ENCODE assay signal across 15 mouse cellular contexts in the genomic region with DNA sequence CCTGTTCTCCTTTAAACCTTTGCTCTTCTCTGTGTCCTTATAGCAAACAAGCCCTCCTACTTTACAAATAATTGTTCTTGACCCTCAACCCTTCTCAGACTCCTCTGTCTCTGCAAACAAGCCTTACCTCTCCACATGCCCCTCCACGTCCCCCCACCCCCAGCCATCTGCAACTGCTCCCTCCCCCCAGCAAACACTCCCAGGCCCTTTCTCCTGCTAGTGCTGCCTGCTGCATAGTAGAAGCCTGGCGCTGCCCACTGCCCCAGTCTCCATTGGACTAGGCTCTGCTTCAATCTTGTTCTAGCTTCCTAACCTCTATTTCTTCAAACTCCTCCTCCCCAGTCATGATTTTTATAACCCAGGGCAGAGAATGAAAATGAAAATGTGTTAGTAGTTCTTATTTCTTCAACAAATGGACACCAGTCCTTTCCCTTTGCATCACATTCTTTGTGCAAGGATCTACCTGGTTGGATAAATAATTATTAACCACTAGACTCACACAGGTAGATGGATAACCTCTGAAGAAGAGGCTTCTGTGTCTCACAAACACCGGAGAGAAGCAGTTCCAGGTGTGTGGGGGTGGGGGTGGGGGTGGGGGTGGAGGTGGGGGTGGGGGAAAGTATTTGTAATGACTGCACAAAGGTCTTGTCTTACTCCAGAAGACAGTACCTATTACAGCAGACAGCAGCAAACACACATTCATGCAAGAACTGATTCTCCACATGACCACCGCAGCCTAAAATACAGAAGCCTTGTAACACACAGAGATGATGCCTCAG.
DNase-seq lines count a peak whose midpoint lies in the region; ATAC-seq and TF ChIP-seq lines count a peak whose summit lies in the region.
"Had no signal": no experiment of that assay in that cellular context is flagged by ENCODE, and none has a peak within 500 bp of the region (broad histone marks: within the 10 kb centered on the region; RNA-seq: fewer than 3 reads in every experiment).

No protein-coding gene starts in this region.

- 0 out of 2 replicates have a peak, but pooled peaks cover 7% of the 10 kb centered on the region for H3K36me3 ChIP-seq in heart, embryonic 14.5 days (ENCODE audit: control insufficient read depth, insufficient read depth, low read length)
- H3K36me3 ChIP-seq in midbrain, embryonic 11.5 days (ENCODE audit: control insufficient read depth, insufficient read depth, low read length) = no peaks in the 10 kb centered on the region
- no peaks in the 10 kb centered on the region for H3K36me3 ChIP-seq in midbrain, embryonic 16.5 days (ENCODE audit: control insufficient read depth, insufficient read depth, low read length)
- no peaks in the 10 kb centered on the region for H3K36me3 ChIP-seq in limb, embryonic 14.5 days (ENCODE audit: control insufficient read depth, insufficient read depth, low read length)
- H3K36me3 ChIP-seq: forebrain, embryonic 12.5 days; neural tube, embryonic 12.5 days had no signal

- H3K9ac ChIP-seq in heart, embryonic 14.5 days (ENCODE audit: low read length) = peak overlapping the region; percentile 8; the same call in 1 of the 2 replicates
- H3K9ac ChIP-seq in midbrain, embryonic 11.5 days (ENCODE audit: low read length) = no peak overlapping the region
- H3K9ac ChIP-seq in midbrain, embryonic 16.5 days (ENCODE audit: low read depth, low read length) = no peak overlapping the region
- no peak overlapping the region for H3K9ac ChIP-seq in limb, embryonic 14.5 days (ENCODE audit: low read depth, low read length, severe bottlenecking)
- H3K9ac ChIP-seq: forebrain, embryonic 12.5 days; neural tube, embryonic 12.5 days had no signal

- no peak for DNase-seq in heart, postnatal 25 days (ENCODE audit: low spot score)
- peak; percentile 41 for DNase-seq in midbrain, embryonic 11.5 days (ENCODE audit: low spot score, missing footprints)
- no peak for DNase-seq in limb, embryonic 14.5 days (ENCODE audit: low spot score)
- no peak for DNase-seq in B cell, adult 2 months
- DNase-seq in adrenal gland, postnatal 14 days = no peak
- no peak for DNase-seq in spleen, postnatal 14 days (ENCODE audit: low spot score in 2 of 2)
- DNase-seq: cerebellum, adult 9-10 months; gastrocnemius, postnatal 10 days; kidney, adult 9 months had no signal

- 62% methylated on average over 4 of the region's 4 CpGs for WGBS in heart, embryonic 14.5 days
- 43% methylated on average over 4 of the region's 4 CpGs for WGBS in midbrain, embryonic 11.5 days
- 41% methylated on average over 4 of the region's 4 CpGs for WGBS in midbrain, embryonic 16.5 days
- WGBS in limb, embryonic 14.5 days = 39% methylated on average over 4 of the region's 4 CpGs

- peaks cover 5% of the 10 kb centered on the region; the same call in 1 of the 2 replicates for H3K9me3 ChIP-seq in heart, embryonic 14.5 days (ENCODE audit: control insufficient read depth, low read length)
- H3K9me3 ChIP-seq in midbrain, embryonic 11.5 days (ENCODE audit: control insufficient read depth, low read length) = no peaks in the 10 kb centered on the region
- H3K9me3 ChIP-seq in midbrain, embryonic 16.5 days (replicated peaks; ENCODE audit: control insufficient read depth, low read length, poor library complexity, severe bottlenecking) = no peaks in the 10 kb centered on the region
- H3K9me3 ChIP-seq in limb, embryonic 14.5 days (ENCODE audit: control insufficient read depth, low read length) = no peaks in the 10 kb centered on the region
- H3K9me3 ChIP-seq: forebrain, embryonic 12.5 days; neural tube, embryonic 12.5 days had no signal

- no peaks in the 10 kb centered on the region for H3K27me3 ChIP-seq in heart, embryonic 14.5 days (ENCODE audit: control insufficient read depth, insufficient read depth, low read length)
- H3K27me3 ChIP-seq in midbrain, embryonic 11.5 days (ENCODE audit: control insufficient read depth, insufficient read depth, low read length) = no peaks in the 10 kb centered on the region
- no peaks in the 10 kb centered on the region for H3K27me3 ChIP-seq in midbrain, embryonic 16.5 days (ENCODE audit: control insufficient read depth, insufficient read depth, low read depth, low read length)
- no peaks in the 10 kb centered on the region for H3K27me3 ChIP-seq in limb, embryonic 14.5 days (ENCODE audit: control insufficient read depth, insufficient read depth, low read length)
- H3K27me3 ChIP-seq: CH12.LX; forebrain, embryonic 12.5 days; neural tube, embryonic 12.5 days had no signal

- no peak for TF ChIP-seq POLR2A in limb, embryonic 14.5 days (IDR thresholded peaks at IDR 0.05; ENCODE audit: borderline replicate concordance, extremely low read depth, insufficient read depth, insufficient read length)

- H3K27ac ChIP-seq in heart, embryonic 14.5 days (replicated peaks in 1 of 2; ENCODE audit: control insufficient read depth in 1 of 2, insufficient read depth in 1 of 2, low read depth in 2 of 2, low read length in 2 of 2) = peak overlapping the region; percentile 86 to 89
- no peak overlapping the region; the same call in 1 of the 2 replicates for H3K27ac ChIP-seq in midbrain, embryonic 11.5 days (ENCODE audit: low read depth, low read length)
- H3K27ac ChIP-seq in midbrain, embryonic 16.5 days (ENCODE audit: low read length) = no peak overlapping the region
- H3K27ac ChIP-seq in limb, embryonic 14.5 days (replicated peaks; ENCODE audit: low read depth, low read length) = peak overlapping the region; percentile 58; the same call in 1 of the 2 replicates
- H3K27ac ChIP-seq: forebrain, embryonic 12.5 days; left cerebral cortex, adult 2 months; neural tube, embryonic 12.5 days had no signal

- intact Hi-C loops in heart, postnatal 25 days (cut with DNase I) = loop anchor here (5.0 kb wide), 1 partner anchor 69 kb away; no protein-coding TSS in a partner anchor

- ATAC-seq in heart, embryonic 14.5 days (ENCODE audit: insufficient number of reproducible peaks, insufficient read depth, low FRiP score, low read depth) = no peak
- ATAC-seq in midbrain, embryonic 11.5 days (ENCODE audit: low FRiP score) = peak; percentile 66
- ATAC-seq in midbrain, embryonic 16.5 days = no peak
- ATAC-seq in limb, embryonic 14.5 days (ENCODE audit: low FRiP score, low read depth) = no peak

- H3K4me3 ChIP-seq in heart, embryonic 14.5 days (ENCODE audit: control insufficient read depth in 1 of 2, insufficient read depth in 1 of 2, low read depth in 1 of 2, low read length in 2 of 2) = no peak overlapping the region
- no peak overlapping the region for H3K4me3 ChIP-seq in midbrain, embryonic 11.5 days (ENCODE audit: low read depth, low read length)
- no peak overlapping the region for H3K4me3 ChIP-seq in midbrain, embryonic 16.5 days (ENCODE audit: low read depth, low read length)
- H3K4me3 ChIP-seq in limb, embryonic 14.5 days (replicated peaks; ENCODE audit: low read length) = no peak overlapping the region
- H3K4me3 ChIP-seq: forebrain, embryonic 12.5 days; left cerebral cortex, adult 2 months; neural tube, embryonic 12.5 days had no signal

- H3K4me1 ChIP-seq in heart, embryonic 14.5 days (ENCODE audit: control insufficient read depth in 2 of 2, insufficient read depth in 2 of 2, low read length in 2 of 2) = peaks cover 9 to 48% of the 10 kb centered on the region in 2 experiments
- H3K4me1 ChIP-seq in midbrain, embryonic 11.5 days (ENCODE audit: control insufficient read depth, insufficient read depth, low read length) = peaks cover 3% of the 10 kb centered on the region; the same call in 1 of the 2 replicates
- H3K4me1 ChIP-seq in midbrain, embryonic 16.5 days (ENCODE audit: control insufficient read depth, insufficient read depth, low read length) = no peaks in the 10 kb centered on the region; the same call in 1 of the 2 replicates
- peaks cover 47% of the 10 kb centered on the region for H3K4me1 ChIP-seq in limb, embryonic 14.5 days (ENCODE audit: control insufficient read depth, insufficient read depth, low read length)

- H3K4me2 ChIP-seq in heart, embryonic 14.5 days (ENCODE audit: low read length) = peak overlapping the region; percentile 29; the same call in 1 of the 2 replicates
- H3K4me2 ChIP-seq in midbrain, embryonic 11.5 days = no peak overlapping the region
- H3K4me2 ChIP-seq in midbrain, embryonic 16.5 days (ENCODE audit: low read length) = no peak overlapping the region
- no peak overlapping the region for H3K4me2 ChIP-seq in limb, embryonic 14.5 days (replicated peaks; ENCODE audit: low read depth, low read length, severe bottlenecking)
- H3K4me2 ChIP-seq: forebrain, embryonic 12.5 days had no signal

Comparison
In these comparisons a context has a peak if more than half of its experiments do, and no peak if none do; other contexts are left out.
1. H3K27ac ChIP-seq: peak in heart, embryonic 14.5 days (2 of 2) and limb, embryonic 14.5 days (single experiment); none in midbrain, embryonic 11.5 days (single experiment) and midbrain, embryonic 16.5 days (single experiment).